Mouse (Mus musculus): ENCODE data around the gene Scimp. TPM values are rescaled to one million over a fixed set of nuclear protein-coding genes. Genes with fewer than 3 reads are reported as not detected.
"Not testable (repeated sequence)": the region's sequence is repeated elsewhere in the genome, so short reads cannot be mapped to it uniquely, and the experiment has no call there.

Gene Scimp
- total RNA-seq, 2 experiments from 2014 or later: not detected

DNA sequence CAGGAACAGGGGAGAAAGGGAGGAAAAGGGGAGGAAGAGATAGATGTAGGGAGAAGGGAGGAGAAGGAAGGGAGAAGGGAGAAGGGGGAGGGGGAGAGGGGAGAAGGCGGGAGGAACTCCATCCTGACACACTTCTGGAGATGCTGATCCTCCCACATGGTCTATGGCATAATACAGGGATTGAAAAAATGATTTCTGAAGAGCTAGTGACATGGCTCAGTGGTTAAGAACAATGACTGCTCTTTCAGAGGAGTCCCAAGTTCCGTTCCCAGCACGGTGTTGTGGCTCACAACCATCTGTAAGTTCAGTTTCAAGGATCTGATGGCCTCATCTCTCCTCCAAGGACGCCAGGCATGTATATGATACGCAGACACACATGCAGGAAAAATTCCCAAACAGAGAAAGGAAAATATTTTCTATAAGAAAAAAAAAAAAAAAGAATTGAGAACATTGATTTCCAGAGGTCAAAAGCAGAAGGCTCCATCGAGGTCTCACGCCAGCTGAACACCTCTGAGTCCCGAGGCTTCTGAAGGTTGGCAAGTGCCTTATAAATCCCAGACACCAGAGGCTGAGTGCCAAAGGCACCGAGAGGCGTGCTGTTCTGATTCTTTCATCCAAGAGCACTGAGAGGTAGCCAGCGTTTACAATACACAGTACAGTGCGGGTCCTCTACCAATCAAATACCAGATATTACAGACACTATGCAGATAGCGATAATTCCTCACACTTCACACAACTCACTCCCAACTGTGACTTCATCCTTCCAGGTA is 730 bp downstream of the Scimp start:
- no peak for DNase-seq (ENCODE audit: low spot score in 2 of 2)

DNA sequence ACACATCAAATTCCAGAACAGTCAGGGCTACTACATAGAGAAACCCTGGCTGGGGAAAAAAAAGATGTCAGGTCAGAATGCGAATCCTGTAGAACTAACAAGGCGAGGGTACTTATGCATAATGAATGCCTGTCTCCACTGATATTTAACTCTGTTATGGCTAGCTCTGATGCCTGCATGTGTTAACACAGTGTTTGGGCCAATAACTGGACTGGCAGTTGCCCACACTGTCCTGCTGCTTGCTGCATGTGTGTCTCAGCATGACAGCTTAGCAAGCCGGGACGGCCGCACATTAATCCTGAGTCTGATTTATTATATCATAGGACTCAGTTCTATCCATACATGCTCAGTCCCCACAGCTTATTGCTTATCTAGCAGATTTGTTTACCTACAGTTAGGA is 1.3 kb downstream of the Scimp start:
- DNase-seq (ENCODE audit: low spot score in 2 of 2): no peak

DNA sequence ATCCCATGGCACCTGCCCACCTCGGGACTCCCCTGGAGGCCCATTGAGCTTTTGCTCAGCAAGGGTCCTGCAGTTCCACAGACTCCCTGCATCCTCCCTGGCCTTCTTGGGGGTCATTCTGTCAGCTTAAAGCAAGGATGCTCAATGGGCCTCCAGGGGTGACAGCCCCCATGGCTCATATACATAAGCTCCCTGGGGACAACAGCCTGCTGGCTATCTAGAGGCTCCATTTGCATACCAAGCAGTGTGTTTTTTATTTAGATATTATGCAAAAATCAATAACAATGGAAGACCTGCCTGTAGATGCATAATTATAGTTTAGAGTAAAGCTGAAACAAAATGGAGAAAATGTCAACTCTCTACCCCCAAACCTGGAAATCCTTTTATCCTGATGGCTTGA is 3.4 kb downstream of the Scimp start:
- no peak for DNase-seq (ENCODE audit: low spot score in 2 of 2)

GRCm38 (mm10) chr11:70808101-70808500 is 4.3 kb downstream of the Scimp start:
- no peak for DNase-seq (ENCODE audit: low spot score in 2 of 2)

DNA sequence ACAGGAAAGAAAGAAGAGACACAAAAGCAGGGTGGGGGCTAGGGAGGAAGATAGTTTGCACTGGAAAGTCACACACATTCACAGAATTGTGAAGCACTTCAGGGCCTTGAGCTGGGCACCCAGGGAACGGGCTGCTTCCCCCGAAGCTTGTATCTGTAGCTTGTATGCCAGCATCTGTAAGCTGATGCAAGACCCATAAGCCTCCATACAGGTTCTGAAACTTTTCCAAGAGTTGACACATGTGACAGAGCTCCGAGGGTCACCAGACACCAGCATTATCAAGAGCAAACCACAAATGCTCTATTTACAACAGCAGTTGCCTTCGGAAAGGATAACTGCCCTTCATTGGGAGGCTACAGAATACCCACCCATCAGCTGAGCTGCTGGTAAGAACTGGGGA is 4.8 kb downstream of the Scimp start:
- no peak for DNase-seq (ENCODE audit: low spot score in 2 of 2)

DNA sequence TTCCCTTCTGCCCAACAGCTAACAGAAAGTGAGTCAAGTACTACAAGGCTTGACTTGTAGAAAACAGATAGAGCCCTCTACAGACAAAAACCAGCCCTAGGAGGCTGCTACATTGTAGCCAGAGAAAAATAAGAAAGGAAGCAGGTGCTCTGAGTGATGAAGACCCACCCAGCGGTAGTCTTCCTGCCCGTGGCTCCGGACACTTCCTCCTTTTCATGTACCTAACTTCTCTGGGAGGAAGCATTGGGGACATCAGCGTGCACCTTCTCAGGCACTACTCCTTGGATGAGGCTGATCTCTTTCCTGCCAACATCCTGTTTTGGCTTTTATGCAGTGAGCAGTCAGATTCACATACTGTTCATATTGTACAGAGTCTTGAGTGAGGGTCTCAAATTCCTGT is 5.7 kb downstream of the Scimp start:
- DNase-seq (ENCODE audit: low spot score in 2 of 2): no peak

- no peak for DNase-seq (ENCODE audit: low spot score in 2 of 2)
Measured at GRCm38 (mm10) chr11:70805641-70806175, 6.7 kb downstream of the Scimp start.

- no peak for DNase-seq (ENCODE audit: low spot score in 2 of 2)
Measured at GRCm38 (mm10) chr11:70804395-70804794, 8.0 kb downstream of the Scimp start.

GRCm38 (mm10) chr11:70803711-70804200 is 8.6 kb downstream of the Scimp start:
- no peak for DNase-seq (ENCODE audit: low spot score in 2 of 2)

- DNase-seq (ENCODE audit: low spot score in 2 of 2): no peak
Measured at GRCm38 (mm10) chr11:70802865-70803261, 9.5 kb downstream of the Scimp start.

DNA sequence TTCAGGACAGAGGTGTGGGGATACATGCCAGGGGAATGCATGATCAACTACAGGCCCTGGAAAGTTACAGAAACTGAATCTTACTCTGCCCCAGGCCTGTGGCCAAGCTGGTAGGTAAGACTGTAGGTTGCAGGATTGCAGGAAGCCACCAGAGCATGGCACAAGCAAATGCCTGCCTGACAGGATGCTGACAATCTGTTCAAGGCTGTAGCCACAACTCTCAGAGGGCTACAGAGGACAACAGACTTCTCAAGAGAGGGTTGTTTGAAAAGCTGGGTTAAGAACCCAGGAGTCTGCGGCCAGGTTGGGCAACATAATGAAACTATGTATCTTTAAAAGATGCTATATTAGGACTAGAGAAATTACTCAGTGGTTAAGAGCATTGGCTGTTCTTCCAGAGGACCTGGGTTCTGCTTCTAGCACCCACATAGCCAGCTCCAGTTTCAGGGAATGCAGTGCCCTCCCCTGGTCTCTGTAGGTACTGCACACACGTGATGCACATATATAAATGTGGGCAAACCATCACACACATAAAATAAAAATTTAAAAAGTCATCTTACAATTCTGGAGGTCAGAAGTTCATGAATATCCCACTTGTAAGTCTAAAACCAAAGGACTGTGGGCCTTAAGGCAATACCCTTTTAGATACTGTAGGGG is 10.1 kb downstream of the Scimp start:
- DNase-seq (ENCODE audit: low spot score in 2 of 2): no peak

GRCm38 (mm10) chr11:70792409-70792808 is 20.0 kb downstream of the Scimp start:
- no peak for DNase-seq (ENCODE audit: low spot score in 2 of 2)

DNA sequence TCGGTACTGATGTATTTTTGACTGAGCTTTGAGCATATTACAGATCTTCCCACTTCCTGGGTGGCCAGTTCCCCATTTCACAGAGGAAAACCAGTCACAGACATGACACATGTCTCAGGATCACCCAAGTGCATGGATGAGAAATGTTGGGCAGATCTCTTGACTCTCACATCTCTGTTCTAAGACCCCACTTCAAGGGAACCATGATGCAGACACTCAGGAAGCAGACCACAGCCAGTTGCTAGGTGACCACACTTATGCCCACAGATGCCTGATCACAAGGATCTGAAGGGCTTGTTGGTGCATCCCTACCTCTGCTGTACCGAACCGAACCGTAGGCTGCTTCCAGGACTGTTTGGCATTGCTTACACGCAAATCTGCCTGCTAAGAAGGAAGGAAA is 20.7 kb downstream of the Scimp start:
- DNase-seq (ENCODE audit: low spot score in 2 of 2): no peak

- DNase-seq (ENCODE audit: low spot score in 2 of 2): no peak
Measured at GRCm38 (mm10) chr11:70790874-70791551, 21.4 kb downstream of the Scimp start.

DNA sequence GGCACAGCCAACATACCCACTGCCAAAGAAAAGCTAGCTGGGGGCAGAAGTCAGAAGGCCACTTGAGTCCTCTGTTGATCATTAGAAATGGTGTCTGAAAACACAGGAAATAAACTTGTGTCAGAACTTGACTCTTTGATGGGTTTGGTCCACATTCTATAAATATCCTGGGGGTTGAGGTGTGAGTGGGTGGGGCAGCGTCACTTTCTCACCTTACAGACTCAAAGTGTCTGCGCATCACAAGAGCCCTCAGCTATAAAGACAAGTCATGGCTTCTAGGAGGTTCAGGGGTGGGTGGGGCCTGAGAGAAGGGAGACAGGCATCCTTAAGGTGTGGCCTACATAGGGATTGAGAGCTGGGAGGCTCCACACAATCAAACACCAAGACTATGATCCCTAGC is 22.0 kb downstream of the Scimp start:
- no peak for DNase-seq (ENCODE audit: low spot score in 2 of 2)

DNA sequence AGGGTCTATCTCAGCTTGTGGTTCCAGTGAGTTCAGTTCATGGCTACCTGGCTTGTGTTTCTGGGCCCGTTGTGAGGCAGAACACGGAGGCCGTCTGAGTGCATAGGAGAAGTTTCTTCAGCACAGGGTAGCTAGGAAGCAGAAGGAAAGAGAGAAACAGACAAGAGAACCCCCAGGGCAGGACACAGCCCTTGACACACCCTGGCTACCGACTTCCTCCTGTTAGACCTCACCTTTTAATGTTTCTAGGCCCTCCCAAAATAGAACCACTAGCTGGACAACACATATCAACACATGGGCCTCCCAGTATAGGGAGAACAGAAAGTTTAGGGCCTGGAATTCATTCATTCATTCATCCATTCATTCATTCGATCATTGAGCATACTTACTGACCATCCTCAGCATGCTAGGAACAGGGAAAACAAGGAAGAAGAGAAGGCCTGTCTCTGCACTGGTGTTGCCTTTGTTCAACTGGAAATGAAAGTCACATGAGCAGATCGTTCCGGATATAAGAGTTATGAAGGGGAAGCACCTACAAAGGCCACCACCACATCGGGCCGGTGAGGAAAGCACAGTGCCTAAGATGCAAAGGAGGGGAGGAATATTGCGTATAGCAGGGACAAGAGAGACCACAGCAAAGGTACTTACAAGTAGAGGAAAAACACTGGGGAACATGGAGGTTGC is 23.3 kb downstream of the Scimp start:
- no peak for DNase-seq (ENCODE audit: low spot score in 2 of 2)

GRCm38 (mm10) chr11:70787052-70787451 is 25.3 kb downstream of the Scimp start:
- no peak for DNase-seq (ENCODE audit: low spot score in 2 of 2)

- no peak for DNase-seq (ENCODE audit: low spot score in 2 of 2)
Measured at GRCm38 (mm10) chr11:70785908-70786307, 26.5 kb downstream of the Scimp start.

DNA sequence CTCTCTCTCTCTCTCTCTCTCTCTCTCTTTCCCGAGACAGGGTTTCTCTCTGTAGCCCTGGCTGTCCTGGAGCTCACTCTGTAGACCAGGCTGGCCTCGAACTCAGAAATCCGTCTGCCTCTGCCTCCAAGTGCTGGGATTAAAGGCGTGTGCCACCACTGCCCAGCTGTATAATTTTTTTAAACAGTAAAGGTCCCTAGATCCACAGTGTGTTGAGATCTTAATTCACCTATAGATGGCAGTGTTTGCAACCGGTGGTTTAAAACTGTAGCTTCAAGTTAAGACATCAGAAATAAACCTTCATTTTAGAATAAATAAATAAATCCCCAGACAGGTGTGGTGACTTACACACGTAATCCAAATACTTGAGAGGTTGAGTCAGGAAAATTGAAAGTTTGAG is 34.3 kb downstream of the Scimp start:
- not testable (repeated sequence) for DNase-seq (ENCODE audit: low spot score in 2 of 2)

GRCm38 (mm10) chr11:70777634-70778033 is 34.8 kb downstream of the Scimp start:
- DNase-seq (ENCODE audit: low spot score in 2 of 2): no peak
